Mouse (Mus musculus) CH12.LX (cell line): Measurements from ENCODE around the gene Rasal1. TPM values are rescaled to one million over a fixed set of nuclear protein-coding genes. Genes with fewer than 3 reads are reported as not detected.

Source experiments
- DNase-seq: peaks from one replicate; pipeline ENCODE4 v3.0.0-alpha.2; 2013; ENCODE audit errors: extremely low read depth
- H3K27ac ChIP-seq: 2 replicates; pipeline ENCODE4 v1.5.1; 2012; ENCODE audit warnings: low read depth, mild to moderate bottlenecking, control low read depth, moderate library complexity; ENCODE audit not compliant: insufficient read depth
- H3K27me3 ChIP-seq: replicated peaks from 2 replicates; pipeline ENCODE3; 2012; ENCODE audit warnings: inconsistent platforms
- H3K36me3 ChIP-seq, 2 experiments: replicated peaks in 1 of 2; 2 replicates each; pipeline versions ENCODE3 to v1.6.1; 2012; ENCODE audit warnings: inconsistent platforms in 1 of 2, low read length in 1 of 2, mild to moderate bottlenecking in 1 of 2, mixed read lengths in 1 of 2, moderate library complexity in 1 of 2; ENCODE audit not compliant: control insufficient read depth in 1 of 2, insufficient read depth in 1 of 2
- H3K4me1 ChIP-seq, 2 experiments: 2 replicates each; pipeline ENCODE4 v1.6.1; 2012; ENCODE audit warnings: inconsistent platforms in 1 of 2, moderate library complexity in 1 of 2; ENCODE audit not compliant: insufficient read depth in 2 of 2, control insufficient read depth in 1 of 2
- H3K4me2 ChIP-seq: 2 replicates; pipeline ENCODE4 v1.6.1; 2012; ENCODE audit warnings: low read depth, mild to moderate bottlenecking, control low read depth; ENCODE audit not compliant: poor library complexity, insufficient read depth, severe bottlenecking
- H3K4me3 ChIP-seq, 3 experiments: fragments of 150-350 bp in 1 of 3; sonication (generic) in 1 of 3; replicated peaks in 1 of 3; 2 replicates each; pipeline versions ENCODE3 to v1.5.1; 2011 to 2012; ENCODE audit warnings: low read depth in 2 of 3, low read length in 2 of 3, mild to moderate bottlenecking in 2 of 3, moderate library complexity in 2 of 3, control low read depth in 1 of 3, improper control_type of control experiment in 1 of 3, inconsistent platforms in 1 of 3, mixed read lengths in 1 of 3; ENCODE audit not compliant: poor library complexity in 1 of 3
- H3K79me2 ChIP-seq: replicated peaks from 2 replicates; pipeline ENCODE4 v1.6.1; 2012; ENCODE audit warnings: mild to moderate bottlenecking, moderate library complexity; ENCODE audit not compliant: control insufficient read depth, poor library complexity, insufficient read depth, severe bottlenecking; ENCODE audit errors: extremely low read depth
- H3K9ac ChIP-seq: 2 replicates; pipeline ENCODE4 v1.6.1; 2012; ENCODE audit warnings: low read depth, mild to moderate bottlenecking, control low read depth, moderate library complexity; ENCODE audit not compliant: insufficient read depth
- H3K9me3 ChIP-seq: replicated peaks from 2 replicates; pipeline ENCODE3; 2012; ENCODE audit warnings: low read length, inconsistent platforms, mixed read lengths
- BHLHE40 ChIP-seq: IDR thresholded peaks from 2 replicates; pipeline ENCODE4 v1.6.1; 2011; ENCODE audit warnings: mild to moderate bottlenecking, low read depth, low read length, improper control_type of control experiment
- CHD1 ChIP-seq: IDR thresholded peaks from 2 replicates; pipeline ENCODE4 v1.6.1; 2012; ENCODE audit warnings: low read depth, low read length, improper control_type of control experiment, inconsistent platforms
- IRF4 ChIP-seq: IDR thresholded peaks from 2 replicates; pipeline ENCODE4 v1.6.1; 2014; ENCODE audit warnings: low read depth, mild to moderate bottlenecking, inconsistent platforms, low read length, improper control_type of control experiment
- JUND ChIP-seq: conservative IDR thresholded peaks from 2 replicates; pipeline ENCODE4 v1.6.1; 2011; ENCODE audit warnings: low read depth, low read length, improper control_type of control experiment
- KAT2A ChIP-seq: IDR thresholded peaks from 2 replicates; pipeline ENCODE4 v1.6.1; 2012; ENCODE audit warnings: low read length, improper control_type of control experiment, inconsistent platforms; ENCODE audit not compliant: insufficient replicate concordance
- MXI1 ChIP-seq: IDR thresholded peaks from 2 replicates; pipeline ENCODE4 v1.6.1; 2011; ENCODE audit warnings: mild to moderate bottlenecking, low read depth, low read length, improper control_type of control experiment
- NRF1 ChIP-seq: IDR thresholded peaks from 2 replicates; pipeline ENCODE4 v1.6.1; 2014; ENCODE audit warnings: low read depth, mild to moderate bottlenecking, inconsistent platforms, low read length, improper control_type of control experiment, moderate library complexity
- PAX5 ChIP-seq: IDR thresholded peaks from 2 replicates; pipeline ENCODE4 v1.6.1; 2012; ENCODE audit warnings: low read length, inconsistent platforms, mixed read lengths
- POLR2AphosphoS2 ChIP-seq: IDR thresholded peaks from 2 replicates; pipeline ENCODE4 v1.6.1; 2011; ENCODE audit warnings: low read depth, low read length, improper control_type of control experiment
- RAD21 ChIP-seq: IDR thresholded peaks from 2 replicates; pipeline ENCODE4 v1.6.1; 2011; ENCODE audit warnings: low read depth, mild to moderate bottlenecking, low read length, improper control_type of control experiment, moderate library complexity
- SIN3A ChIP-seq: IDR thresholded peaks from 2 replicates; pipeline ENCODE4 v1.6.1; 2012; ENCODE audit warnings: low read length, improper control_type of control experiment, inconsistent platforms
- SMC3 ChIP-seq: IDR thresholded peaks from 2 replicates; pipeline ENCODE4 v1.6.1; 2011; ENCODE audit warnings: low read depth, low read length, improper control_type of control experiment
- TCF12 ChIP-seq: IDR thresholded peaks from 2 replicates; pipeline ENCODE4 v1.6.1; 2014; ENCODE audit warnings: low read depth, mild to moderate bottlenecking, inconsistent platforms, low read length, improper control_type of control experiment
- UBTF ChIP-seq: IDR thresholded peaks from 2 replicates; pipeline ENCODE4 v1.6.1; 2012; ENCODE audit warnings: low read depth, mild to moderate bottlenecking, inconsistent platforms, low read length, improper control_type of control experiment, moderate library complexity
- ZKSCAN1 ChIP-seq: IDR thresholded peaks from 2 replicates; pipeline ENCODE4 v1.6.1; 2012; ENCODE audit warnings: low read depth, inconsistent platforms, low read length, improper control_type of control experiment, borderline replicate concordance
- ZMIZ1 ChIP-seq: IDR thresholded peaks from 2 replicates; pipeline ENCODE4 v1.6.1; 2012; ENCODE audit warnings: low read depth, mild to moderate bottlenecking, inconsistent platforms, low read length, improper control_type of control experiment
- dilution Hi-C: fragments of 300-500 bp; cut with MboI; formaldehyde crosslinking; loops from 2 replicates; pipeline ENCODE4 v1.14.3; 2020; ENCODE audit warnings: low sequenced_read_pairs; ENCODE audit not compliant: extremely low pct_unique_long_range_greater_than_20kb, extremely low pct_ligation_motif_present
- in situ Hi-C: fragments of 300-500 bp; cut with MboI; formaldehyde crosslinking; loops from 3 replicates; pipeline ENCODE4 v1.14.3; 2019; ENCODE audit warnings: low sequenced_read_pairs, low pct_ligation_motif_present, low pct_unique_long_range_greater_than_20kb, mixed read lengths
- polyA plus RNA-seq: library from polyadenylated mRNA; unstranded; fragments of >175 nt; gene quantifications from 2 replicates; pipeline ENCODE4 v1.2.1, GENCODE M21; 2012; ENCODE audit warnings: low read depth; ENCODE audit not compliant: insufficient read length
- total RNA-seq, 2 experiments: library from RNA; depleted of rRNA; stranded (reverse); fragments of 300-350 nt in 1 of 2; fragments of >200 nt in 1 of 2; gene quantifications; 2 replicates each; pipeline ENCODE4 v1.2.3; 2012 to 2014

The Rasal1 gene
- total and polyA plus RNA-seq, 3 experiments, result 11.7 to 21.4 (median 15.6) TPM

GRCm38 (mm10) chr5:120627515-120628300 is 20.9 kb upstream of the Rasal1 start:
- Histone ChIP-seq H3K4me1 (peaks cover 19 to 65% of the 10 kb centered on the region in 2 experiments), H3K9ac (no peak overlapping the region)
- no peak for TF ChIP-seq TCF12
- 0 out of 2 replicates have a peak, but pooled peaks have one; percentile 17 for TF ChIP-seq ZMIZ1
- TF ChIP-seq, all 38 proteins: peak for 1
- Histone ChIP-seq H3K4me2 (no peak overlapping the region), H3K27me3 (no peaks in the 10 kb centered on the region), H3K36me3 (peaks cover 62 to 80% of the 10 kb centered on the region in 2 experiments), H3K4me3 (no peak overlapping the region), H3K9me3 (peaks cover 27% of the 10 kb centered on the region), H3K79me2 (no peaks in the 10 kb centered on the region), H3K27ac (no peak overlapping the region)
- no peak for DNase-seq
- in situ Hi-C loops (no loop called here), dilution Hi-C loops (no loop called here)

- Histone ChIP-seq H3K36me3 (peaks cover 54 to 71% of the 10 kb centered on the region in 2 experiments), H3K27ac (no peak overlapping the region), H3K9me3 (peaks cover 20% of the 10 kb centered on the region), H3K4me3 (no peak overlapping the region), H3K4me1 (peaks cover 11 to 56% of the 10 kb centered on the region in 2 experiments), H3K79me2 (no peaks in the 10 kb centered on the region), H3K4me2 (no peak overlapping the region), H3K9ac (no peak overlapping the region), H3K27me3 (no peaks in the 10 kb centered on the region)
- in situ Hi-C loops, result no loop called here
- TF ChIP-seq ZKSCAN1, result no peak
- TF ChIP-seq SMC3, result no peak
- TF ChIP-seq SIN3A, result no peak
- no peak for TF ChIP-seq POLR2AphosphoS2
- TF ChIP-seq NRF1, result no peak
- TF ChIP-seq MXI1, result no peak
- TF ChIP-seq PAX5, result no peak
- TF ChIP-seq RAD21, result no peak
- TF ChIP-seq JUND, result no peak
- no peak for TF ChIP-seq IRF4
- TF ChIP-seq KAT2A, result no peak
- TF ChIP-seq UBTF, result no peak
- no peak for TF ChIP-seq BHLHE40
- TF ChIP-seq CHD1, result no peak
- dilution Hi-C loops, result no loop called here
- no peak for DNase-seq
Observed at GRCm38 (mm10) chr5:120628624-120629023, 20.0 kb upstream of the Rasal1 start.
